Mouse (Mus musculus): ENCODE data around the gene Mrpl45. TPM values are rescaled to one million over a fixed set of nuclear protein-coding genes. Genes with fewer than 3 reads are reported as not detected.
"Not testable (repeated sequence)": the region's sequence is repeated elsewhere in the genome, so short reads cannot be mapped to it uniquely, and the experiment has no call there.

Gene Mrpl45
- polyA plus RNA-seq (2012; rRNA removed), result 27.7 and 29.5 TPM in 2 replicates

GRCm38 (mm10) chr11:97315504-97316503, at the start of gene Mrpl45:
Gene Mrpl45 (plus strand): TSS chr11:97315716.
- Histone ChIP-seq H3K4me3 (ENCODE audit: insufficient read depth, low read length) (peak within 1 kb of the TSS; percentile 49), H3K27ac (ENCODE audit: insufficient read depth, low read length) (no peak within 1 kb of the TSS), H3K4me1 (ENCODE audit: control insufficient read depth, insufficient read depth, low read length) (0 out of 2 replicates have a peak, but pooled peaks cover under 1% of the 10 kb centered on the region)
- peak; percentile 89 for TF ChIP-seq POLR2A (IDR thresholded peaks at IDR 0.05; ENCODE audit: extremely low read depth, insufficient read depth, low read length)
- TF ChIP-seq CTCF (IDR thresholded peaks at IDR 0.05; ENCODE audit: extremely low read depth, insufficient read depth, low read length), result no peak

GRCm38 (mm10) chr11:97266544-97266943, 49.0 kb upstream of the Mrpl45 start:
- H3K27ac ChIP-seq (ENCODE audit: insufficient read depth, low read length); H3K4me1 ChIP-seq (ENCODE audit: control insufficient read depth, insufficient read depth, low read length); H3K4me3 ChIP-seq (ENCODE audit: insufficient read depth, low read length): not testable (repeated sequence)

GRCm38 (mm10) chr11:97270004-97270403, 45.5 kb upstream of the Mrpl45 start:
- H3K27ac ChIP-seq (ENCODE audit: insufficient read depth, low read length); H3K4me1 ChIP-seq (ENCODE audit: control insufficient read depth, insufficient read depth, low read length); H3K4me3 ChIP-seq (ENCODE audit: insufficient read depth, low read length): not testable (repeated sequence)

- TF ChIP-seq POLR2A (IDR thresholded peaks at IDR 0.05; ENCODE audit: extremely low read depth, insufficient read depth, low read length) (no peak), CTCF (IDR thresholded peaks at IDR 0.05; ENCODE audit: extremely low read depth, insufficient read depth, low read length) (no peak)
- H3K4me1 ChIP-seq (ENCODE audit: control insufficient read depth, insufficient read depth, low read length), result no peaks in the 10 kb centered on the region; the same call in 1 of the 2 replicates
Observed at GRCm38 (mm10) chr11:97272835-97273234, 42.7 kb upstream of the Mrpl45 start.

GRCm38 (mm10) chr11:97273613-97274012, 41.9 kb upstream of the Mrpl45 start:
- peaks cover 2% of the 10 kb centered on the region; the same call in 1 of the 2 replicates for H3K4me1 ChIP-seq (ENCODE audit: control insufficient read depth, insufficient read depth, low read length)
- no peak overlapping the region for H3K27ac ChIP-seq (ENCODE audit: insufficient read depth, low read length)
- H3K4me3 ChIP-seq (ENCODE audit: insufficient read depth, low read length), result no peak overlapping the region
- no peak for TF ChIP-seq CTCF (IDR thresholded peaks at IDR 0.05; ENCODE audit: extremely low read depth, insufficient read depth, low read length)
- TF ChIP-seq POLR2A (IDR thresholded peaks at IDR 0.05; ENCODE audit: extremely low read depth, insufficient read depth, low read length), result no peak

More at GRCm38 (mm10) chr11:97272835-97273234, 42.7 kb upstream of the Mrpl45 start:
- H3K4me3 ChIP-seq (ENCODE audit: insufficient read depth, low read length), result no peak overlapping the region
- no peak overlapping the region for H3K27ac ChIP-seq (ENCODE audit: insufficient read depth, low read length)

- H3K4me1 ChIP-seq (ENCODE audit: control insufficient read depth, insufficient read depth, low read length); H3K4me3 ChIP-seq (ENCODE audit: insufficient read depth, low read length); H3K27ac ChIP-seq (ENCODE audit: insufficient read depth, low read length): not testable (repeated sequence)
Observed at GRCm38 (mm10) chr11:97274947-97275346, 40.6 kb upstream of the Mrpl45 start.

GRCm38 (mm10) chr11:97275349-97275748, 40.2 kb upstream of the Mrpl45 start:
- no peak overlapping the region for H3K27ac ChIP-seq (ENCODE audit: insufficient read depth, low read length)
- TF ChIP-seq CTCF (IDR thresholded peaks at IDR 0.05; ENCODE audit: extremely low read depth, insufficient read depth, low read length), result no peak
- TF ChIP-seq POLR2A (IDR thresholded peaks at IDR 0.05; ENCODE audit: extremely low read depth, insufficient read depth, low read length), result no peak
- H3K4me3 ChIP-seq (ENCODE audit: insufficient read depth, low read length), result no peak overlapping the region
- peaks cover 2% of the 10 kb centered on the region; the same call in 1 of the 2 replicates for H3K4me1 ChIP-seq (ENCODE audit: control insufficient read depth, insufficient read depth, low read length)

GRCm38 (mm10) chr11:97276019-97276418, 39.5 kb upstream of the Mrpl45 start:
- Histone ChIP-seq H3K4me1 (ENCODE audit: control insufficient read depth, insufficient read depth, low read length) (peaks cover 2% of the 10 kb centered on the region; the same call in 1 of the 2 replicates), H3K4me3 (ENCODE audit: insufficient read depth, low read length) (no peak overlapping the region), H3K27ac (ENCODE audit: insufficient read depth, low read length) (no peak overlapping the region)
- TF ChIP-seq CTCF (IDR thresholded peaks at IDR 0.05; ENCODE audit: extremely low read depth, insufficient read depth, low read length) (no peak), POLR2A (IDR thresholded peaks at IDR 0.05; ENCODE audit: extremely low read depth, insufficient read depth, low read length) (no peak)

GRCm38 (mm10) chr11:97277166-97277565, 38.4 kb upstream of the Mrpl45 start:
- TF ChIP-seq POLR2A (IDR thresholded peaks at IDR 0.05; ENCODE audit: extremely low read depth, insufficient read depth, low read length) (no peak), CTCF (IDR thresholded peaks at IDR 0.05; ENCODE audit: extremely low read depth, insufficient read depth, low read length) (no peak)
- Histone ChIP-seq H3K4me3 (ENCODE audit: insufficient read depth, low read length) (no peak overlapping the region), H3K4me1 (ENCODE audit: control insufficient read depth, insufficient read depth, low read length) (peaks cover 2% of the 10 kb centered on the region; the same call in 1 of the 2 replicates), H3K27ac (ENCODE audit: insufficient read depth, low read length) (no peak overlapping the region)

- Histone ChIP-seq H3K4me3 (ENCODE audit: insufficient read depth, low read length) (peak overlapping the region; percentile 84; the same call in 1 of the 2 replicates), H3K4me1 (ENCODE audit: control insufficient read depth, insufficient read depth, low read length) (peaks cover 2% of the 10 kb centered on the region; the same call in 1 of the 2 replicates), H3K27ac (ENCODE audit: insufficient read depth, low read length) (no peak overlapping the region)
- TF ChIP-seq CTCF (IDR thresholded peaks at IDR 0.05; ENCODE audit: extremely low read depth, insufficient read depth, low read length) (no peak), POLR2A (IDR thresholded peaks at IDR 0.05; ENCODE audit: extremely low read depth, insufficient read depth, low read length) (no peak)
Observed at GRCm38 (mm10) chr11:97278456-97278855, 37.1 kb upstream of the Mrpl45 start.

Measured in cortical plate, adult 2 months (tissue).